In the genomic region with DNA sequence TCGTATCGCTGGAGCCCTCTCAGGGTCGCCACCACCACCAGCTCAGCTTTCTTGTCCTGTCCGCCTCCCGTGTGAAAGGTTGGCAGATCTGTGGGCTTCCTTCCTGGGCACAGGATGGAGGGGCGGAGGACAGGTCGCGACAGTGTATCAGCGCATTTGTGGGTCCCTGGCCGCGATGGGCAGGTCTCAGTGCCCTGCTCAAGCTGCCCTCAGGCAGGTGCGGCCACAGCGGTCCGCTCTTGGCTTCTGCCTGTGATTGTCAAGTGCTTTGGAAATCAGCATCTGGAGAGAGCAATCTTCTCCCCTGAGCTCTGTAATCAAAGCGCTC, we compare ENCODE assay signal across 8 mouse cellular contexts.
DNase-seq lines count a peak whose midpoint lies in the region; ATAC-seq and TF ChIP-seq lines count a peak whose summit lies in the region.

No protein-coding gene starts in this region.

- H3K4me3 ChIP-seq in intestine, postnatal 0 days (ENCODE audit: low read depth, low read length) = peak overlapping the region; percentile 14; the same call in 1 of the 2 replicates

- no peak for TF ChIP-seq CTCF in intestine, postnatal 0 days (IDR thresholded peaks at IDR 0.05; ENCODE audit: low read depth)

- no peaks in the 10 kb centered on the region for H3K4me1 ChIP-seq in intestine, postnatal 0 days (replicated peaks; ENCODE audit: control insufficient read depth, insufficient read depth, low read length)

- H3K4me2 ChIP-seq in intestine, postnatal 0 days (replicated peaks; ENCODE audit: low read depth) = peak overlapping the region; percentile 53; the same call in 1 of the 2 replicates

- H3K27me3 ChIP-seq in intestine, postnatal 0 days (replicated peaks; ENCODE audit: control insufficient read depth, insufficient read depth, low read length) = peaks cover 17% of the 10 kb centered on the region

- no peaks in the 10 kb centered on the region for H3K9me3 ChIP-seq in intestine, postnatal 0 days (ENCODE audit: control insufficient read depth)

- no peak overlapping the region for H3K9ac ChIP-seq in intestine, postnatal 0 days (ENCODE audit: low read depth, low read length)

- peak; percentile 15; the same call in 1 of the 2 replicates for ATAC-seq in cerebellum, adult (ENCODE audit: insufficient number of reproducible peaks, low FRiP score, low TSS enrichment)
- ATAC-seq in intestine, postnatal 0 days = no peak
- ATAC-seq in granulocyte monocyte progenitor cell, adult 5-6 weeks (replicated peaks; ENCODE audit: poor library complexity, severe bottlenecking) = no peak; the same call in 1 of the 2 replicates

- DNase-seq in cerebellum, adult 9-10 months = no peak
- DNase-seq in right cerebral cortex, postnatal 10 days (ENCODE audit: low spot score in 2 of 2) = peak; percentile 30 to 31
- no peak for DNase-seq in right cerebral cortex, postnatal 14 days
- DNase-seq in adipocyte (ENCODE audit: low spot score) = no peak
- DNase-seq in lung, postnatal 10 days = no peak

- 1% methylated on average over 14 of the region's 15 CpGs for WGBS in intestine, postnatal 0 days

- no peaks in the 10 kb centered on the region for H3K36me3 ChIP-seq in intestine, postnatal 0 days (ENCODE audit: control insufficient read depth, insufficient read depth)

- H3K27ac ChIP-seq in intestine, postnatal 0 days (ENCODE audit: low read depth, low read length) = no peak overlapping the region

Comparison
In these comparisons a context has a peak if more than half of its experiments do, and no peak if none do; other contexts are left out.
1. DNase-seq: peak in right cerebral cortex, postnatal 10 days (2 of 2); none in cerebellum, adult 9-10 months (single experiment), right cerebral cortex, postnatal 14 days (single experiment), adipocyte (single experiment) and lung, postnatal 10 days (single experiment).